Mouse (Mus musculus): ENCODE data around the gene Arap1. TPM values are rescaled to one million over a fixed set of nuclear protein-coding genes. Genes with fewer than 3 reads are reported as not detected.

The Arap1 gene
- polyA plus RNA-seq, 1 experiment from 2014 or later, result 10.8 TPM

- WGBS, result 72% methylated on average over 8 of the region's 8 CpGs
- no peak for ATAC-seq (ENCODE audit: low FRiP score)
- Histone ChIP-seq H3K4me2 (no peak overlapping the region), H3K4me3 (ENCODE audit: low read depth, low read length) (no peak overlapping the region), H3K27ac (ENCODE audit: low read depth, low read length) (no peak overlapping the region), H3K36me3 (ENCODE audit: control insufficient read depth, insufficient read depth, low read length) (no peaks in the 10 kb centered on the region), H3K9me3 (ENCODE audit: control insufficient read depth, low read length) (no peaks in the 10 kb centered on the region), H3K4me1 (ENCODE audit: control insufficient read depth, insufficient read depth, low read length) (no peaks in the 10 kb centered on the region), H3K9ac (ENCODE audit: low read length) (no peak overlapping the region), H3K27me3 (ENCODE audit: control insufficient read depth, insufficient read depth, low read length) (no peaks in the 10 kb centered on the region)
- no peak for DNase-seq (ENCODE audit: low spot score, missing footprints)
Observed at GRCm38 (mm10) chr7:101457801-101458200, 109.9 kb downstream of the Arap1 start.

GRCm38 (mm10) chr7:101458278-101458781 is 110.5 kb downstream of the Arap1 start:
- Histone ChIP-seq H3K27me3 (ENCODE audit: control insufficient read depth, insufficient read depth, low read length) (no peaks in the 10 kb centered on the region), H3K4me3 (ENCODE audit: low read depth, low read length) (no peak overlapping the region), H3K4me1 (ENCODE audit: control insufficient read depth, insufficient read depth, low read length) (no peaks in the 10 kb centered on the region), H3K9ac (ENCODE audit: low read length) (no peak overlapping the region), H3K9me3 (ENCODE audit: control insufficient read depth, low read length) (no peaks in the 10 kb centered on the region), H3K27ac (ENCODE audit: low read depth, low read length) (no peak overlapping the region), H3K36me3 (ENCODE audit: control insufficient read depth, insufficient read depth, low read length) (no peaks in the 10 kb centered on the region), H3K4me2 (no peak overlapping the region)
- DNase-seq (ENCODE audit: low spot score, missing footprints) (no peak), ATAC-seq (ENCODE audit: low FRiP score) (no peak)
- 74% methylated on average over 4 of the region's 4 CpGs for WGBS

DNA sequence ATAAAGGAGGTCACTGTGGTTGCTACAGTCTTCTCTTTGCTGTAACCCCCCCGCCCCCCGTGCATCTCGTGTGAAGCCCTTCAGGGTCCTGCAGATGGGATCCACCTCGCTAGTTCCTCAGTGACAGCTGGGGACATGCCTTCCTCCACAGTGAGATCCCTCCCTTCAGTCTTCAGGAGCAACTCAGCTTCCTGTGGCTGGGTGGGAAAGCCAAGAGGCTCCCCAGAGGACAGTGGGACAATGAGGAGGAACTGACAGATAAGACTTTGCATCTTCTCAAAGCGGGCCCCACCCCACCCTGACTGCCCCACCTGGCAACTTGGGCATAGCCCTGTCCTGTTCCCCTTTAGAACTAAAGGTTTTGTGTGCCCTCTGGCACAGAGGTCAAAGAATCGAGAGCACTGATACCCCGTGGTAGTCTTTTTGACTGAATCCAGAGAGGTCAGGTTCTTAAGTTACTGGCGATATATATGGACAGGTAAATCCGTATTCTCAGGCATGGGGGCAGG is 111.5 kb downstream of the Arap1 start:
- Histone ChIP-seq H3K4me3 (ENCODE audit: low read depth, low read length) (no peak overlapping the region), H3K9ac (ENCODE audit: low read length) (no peak overlapping the region), H3K27me3 (ENCODE audit: control insufficient read depth, insufficient read depth, low read length) (no peaks in the 10 kb centered on the region), H3K36me3 (ENCODE audit: control insufficient read depth, insufficient read depth, low read length) (no peaks in the 10 kb centered on the region), H3K9me3 (ENCODE audit: control insufficient read depth, low read length) (no peaks in the 10 kb centered on the region), H3K4me1 (ENCODE audit: control insufficient read depth, insufficient read depth, low read length) (no peaks in the 10 kb centered on the region), H3K27ac (ENCODE audit: low read depth, low read length) (no peak overlapping the region), H3K4me2 (no peak overlapping the region)
- ATAC-seq (ENCODE audit: low FRiP score) (no peak), DNase-seq (ENCODE audit: low spot score, missing footprints) (no peak)
- 80% methylated on average over 9 of the region's 9 CpGs for WGBS

- Histone ChIP-seq H3K27me3 (ENCODE audit: control insufficient read depth, insufficient read depth, low read length) (no peaks in the 10 kb centered on the region), H3K4me3 (ENCODE audit: low read depth, low read length) (no peak overlapping the region), H3K9me3 (ENCODE audit: control insufficient read depth, low read length) (no peaks in the 10 kb centered on the region), H3K27ac (ENCODE audit: low read depth, low read length) (no peak overlapping the region), H3K4me1 (ENCODE audit: control insufficient read depth, insufficient read depth, low read length) (no peaks in the 10 kb centered on the region), H3K36me3 (ENCODE audit: control insufficient read depth, insufficient read depth, low read length) (no peaks in the 10 kb centered on the region), H3K9ac (ENCODE audit: low read length) (no peak overlapping the region), H3K4me2 (no peak overlapping the region)
- ATAC-seq (ENCODE audit: low FRiP score) (no peak), DNase-seq (ENCODE audit: low spot score, missing footprints) (no peak)
- 59% methylated on average over 10 of the region's 10 CpGs for WGBS
Observed at GRCm38 (mm10) chr7:101459923-101460607, 112.2 kb downstream of the Arap1 start.

DNA sequence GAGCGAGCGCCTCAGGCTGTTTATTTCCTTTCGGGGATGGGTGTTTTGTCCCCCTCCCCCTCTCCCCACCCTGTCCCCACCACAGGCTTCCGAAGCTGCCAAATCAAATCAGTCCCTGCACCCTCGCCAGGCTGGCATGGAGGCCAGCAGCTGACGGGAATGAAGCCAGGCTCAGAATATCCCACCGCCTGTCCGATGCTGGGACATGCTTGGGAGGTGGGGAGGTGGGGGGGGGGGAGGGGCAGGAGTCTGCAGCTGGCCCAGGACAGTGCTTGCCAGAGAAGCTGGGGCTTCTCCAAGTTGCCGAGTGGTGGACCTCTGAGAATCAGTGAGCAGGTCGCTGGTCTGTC is 112.7 kb downstream of the Arap1 start:
- Histone ChIP-seq H3K4me2 (no peak overlapping the region), H3K4me1 (ENCODE audit: control insufficient read depth, insufficient read depth, low read length) (no peaks in the 10 kb centered on the region), H3K4me3 (ENCODE audit: low read depth, low read length) (no peak overlapping the region), H3K36me3 (ENCODE audit: control insufficient read depth, insufficient read depth, low read length) (no peaks in the 10 kb centered on the region), H3K27ac (ENCODE audit: low read depth, low read length) (no peak overlapping the region), H3K9me3 (ENCODE audit: control insufficient read depth, low read length) (no peaks in the 10 kb centered on the region), H3K27me3 (ENCODE audit: control insufficient read depth, insufficient read depth, low read length) (no peaks in the 10 kb centered on the region), H3K9ac (ENCODE audit: low read length) (no peak overlapping the region)
- DNase-seq (ENCODE audit: low spot score, missing footprints) (no peak), ATAC-seq (ENCODE audit: low FRiP score) (no peak)
- WGBS, result 58% methylated on average over 10 of the region's 10 CpGs

GRCm38 (mm10) chr7:101461571-101461970 is 113.7 kb downstream of the Arap1 start:
- no peaks in the 10 kb centered on the region for H3K27me3 ChIP-seq (ENCODE audit: control insufficient read depth, insufficient read depth, low read length)
- 83% methylated on average over 11 of the region's 11 CpGs for WGBS
- H3K9me3 ChIP-seq (ENCODE audit: control insufficient read depth, low read length), result no peaks in the 10 kb centered on the region
- H3K4me1 ChIP-seq (ENCODE audit: control insufficient read depth, insufficient read depth, low read length), result no peaks in the 10 kb centered on the region
- no peak overlapping the region for H3K9ac ChIP-seq (ENCODE audit: low read length)
- no peak for ATAC-seq (ENCODE audit: low FRiP score)
- no peak overlapping the region for H3K4me2 ChIP-seq
- H3K4me3 ChIP-seq (ENCODE audit: low read depth, low read length), result no peak overlapping the region
- no peak overlapping the region for H3K27ac ChIP-seq (ENCODE audit: low read depth, low read length)
- no peak for DNase-seq (ENCODE audit: low spot score, missing footprints)
- no peaks in the 10 kb centered on the region for H3K36me3 ChIP-seq (ENCODE audit: control insufficient read depth, insufficient read depth, low read length)

Other genes starting within 250 kb of the Arap1 start
- gene Atg16l2, start 45.8 kb upstream of the Arap1 start, polyA plus RNA-seq (2014; fragmentation: Nextera tagmentation; extraction: Ambion mirVana), result 8.5 and 14.8 TPM in 2 replicates
- gene Stard10, start 31.0 kb upstream of the Arap1 start, polyA plus RNA-seq (2014; fragmentation: Nextera tagmentation; extraction: Ambion mirVana), result 5.3 and 5.7 TPM in 2 replicates
- gene Gm45837, start 62.8 kb downstream of the Arap1 start, polyA plus RNA-seq (2014; fragmentation: Nextera tagmentation; extraction: Ambion mirVana), result not detected in 2 replicates
- 11.1 and 13.0 TPM in 2 replicates for gene Pde2a, start 73.6 kb downstream of the Arap1 start, polyA plus RNA-seq (2014; fragmentation: Nextera tagmentation; extraction: Ambion mirVana)
- gene Art2b, start 237.5 kb downstream of the Arap1 start, polyA plus RNA-seq (2014; fragmentation: Nextera tagmentation; extraction: Ambion mirVana), result not detected in 2 replicates

Data from midbrain, embryonic 11.5 days (tissue).